Mouse (Mus musculus) liver, postnatal 0 days (tissue): ENCODE data around the gene Ccdc12.
A peak's percentile ranks its signal among the peaks of the same experiment; 100 is the strongest.

ENCODE experiments used
- CTCF ChIP-seq: sonication (generic); IDR thresholded peaks from 2 replicates; pipeline ENCODE4 v1.5.1; 2016; ENCODE audit warnings: antibody characterized with exemption, low read depth
- EP300 ChIP-seq: IDR thresholded peaks from 2 replicates; pipeline ENCODE4 v1.6.1; 2016; ENCODE audit warnings: antibody characterized with exemption, low read depth, mild to moderate bottlenecking

- TF ChIP-seq CTCF (peak; percentile 28), EP300 (no peak)
These were observed 50.5 kb downstream of the Ccdc12 start for GRCm38 (mm10) chr9:110706784-110707183.
